ENCODE assay signal across 30 mouse cellular contexts in the genomic region with DNA sequence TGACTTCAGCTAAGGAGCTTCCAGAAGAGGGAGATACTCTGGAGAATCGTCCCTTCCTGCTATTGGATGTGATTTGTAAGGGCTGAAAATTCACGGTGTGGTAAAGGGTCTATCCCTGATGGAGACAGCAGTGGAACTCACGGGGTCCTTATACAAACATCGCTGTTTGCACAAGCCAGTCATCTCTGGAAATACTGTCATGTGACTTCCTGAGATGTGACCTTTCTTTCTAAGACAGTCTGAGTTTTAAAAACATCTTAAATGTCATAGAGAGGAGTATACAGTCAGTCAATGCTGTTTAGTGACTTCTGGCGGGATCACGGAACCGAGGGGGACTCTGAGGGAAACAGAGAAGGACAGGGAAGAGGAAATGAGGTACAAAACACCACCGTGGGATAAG. TPM values are rescaled to one million over a fixed set of nuclear protein-coding genes. Genes with fewer than 3 reads are reported as not detected.
"Had no signal": no experiment of that assay in that cellular context is flagged by ENCODE, and none has a peak within 500 bp of the region (broad histone marks: within the 10 kb centered on the region; RNA-seq: fewer than 3 reads in every experiment).

No protein-coding gene starts in this region.

- H3K27ac ChIP-seq: kidney, embryonic 15.5 days; limb, embryonic 12.5 days; limb, embryonic 15.5 days; liver, embryonic 14.5 days; macrophage; midbrain, embryonic 10.5 days; midbrain, embryonic 13.5 days; stomach, embryonic 15.5 days had no signal

- DNase-seq: kidney, postnatal 10 days; kidney, postnatal 4 days; left cerebral cortex, postnatal 4 days; liver, postnatal 0 days; lung, embryonic 14.5 days; right cerebral cortex, adult 18-20 months; right cerebral cortex, postnatal 14 days; spleen, adult 18-20 months; thymus, postnatal 25 days had no signal

- ATAC-seq: liver, postnatal 0 days; lung, postnatal 0 days; midbrain, embryonic 13.5 days; midbrain, embryonic 16.5 days had no signal

- H3K4me1 ChIP-seq: limb, embryonic 12.5 days; limb, embryonic 15.5 days; midbrain, embryonic 10.5 days; midbrain, embryonic 13.5 days; stomach, embryonic 15.5 days had no signal

- H3K36me3 ChIP-seq: kidney, embryonic 15.5 days; limb, embryonic 12.5 days; limb, embryonic 15.5 days; midbrain, embryonic 10.5 days; midbrain, embryonic 13.5 days; stomach, embryonic 15.5 days had no signal

- H3K4me2 ChIP-seq: kidney, embryonic 15.5 days; limb, embryonic 12.5 days; limb, embryonic 15.5 days; liver, embryonic 11.5 days; lung, embryonic 14.5 days; midbrain, embryonic 13.5 days; stomach, embryonic 15.5 days had no signal

- H3K9me3 ChIP-seq: kidney, embryonic 15.5 days; limb, embryonic 12.5 days; limb, embryonic 15.5 days; midbrain, embryonic 10.5 days; midbrain, embryonic 13.5 days; stomach, embryonic 15.5 days had no signal

- H3K27me3 ChIP-seq: kidney, embryonic 15.5 days; limb, embryonic 12.5 days; limb, embryonic 15.5 days; midbrain, embryonic 13.5 days; stomach, embryonic 15.5 days had no signal

- H3K4me3 ChIP-seq: kidney, embryonic 15.5 days; limb, embryonic 12.5 days; limb, embryonic 15.5 days; midbrain, embryonic 10.5 days; midbrain, embryonic 13.5 days; myocyte; stomach, embryonic 15.5 days had no signal

- H3K9ac ChIP-seq: kidney, embryonic 15.5 days; limb, embryonic 12.5 days; limb, embryonic 15.5 days; liver, embryonic 14.5 days; liver, postnatal 0 days; lung, embryonic 14.5 days; midbrain, embryonic 13.5 days; stomach, embryonic 15.5 days had no signal

RNA-seq across cellular contexts. Expression of gene Gsta1, which starts 7.8 kb away (rescaled TPM):
- total RNA-seq: layer of hippocampus, adult 18-20 months; layer of hippocampus, postnatal 14 days; left cerebral cortex, postnatal 14 days; left cerebral cortex, postnatal 4 days; megakaryocyte, adult 5-6 weeks; monocyte, adult 5-6 weeks had no signal
- polyA plus RNA-seq: limb, embryonic 12.5 days; liver, embryonic 11.5 days; liver, postnatal 0 days; lung, embryonic 14.5 days; macrophage; midbrain, embryonic 10.5 days; midbrain, embryonic 13.5 days; midbrain, embryonic 16.5 days; neural tube, embryonic 11.5 days; neural tube, embryonic 14.5 days had no signal

RNA-seq across cellular contexts. Expression of gene Gm3776, which starts 34.3 kb away (rescaled TPM):
- total RNA-seq: layer of hippocampus, adult 18-20 months; layer of hippocampus, postnatal 14 days; left cerebral cortex, adult 8-10 months; left cerebral cortex, postnatal 14 days; left cerebral cortex, postnatal 4 days; megakaryocyte, adult 5-6 weeks; monocyte, adult 5-6 weeks had no signal
- polyA plus RNA-seq: limb, embryonic 12.5 days; liver, embryonic 11.5 days; liver, embryonic 14.5 days; lung, embryonic 14.5 days; macrophage; midbrain, embryonic 10.5 days; midbrain, embryonic 13.5 days; midbrain, embryonic 16.5 days; neural tube, embryonic 11.5 days; neural tube, embryonic 14.5 days; thymus, postnatal 0 days had no signal

RNA-seq across cellular contexts. Expression of gene Gsta4, which starts 40.0 kb away (rescaled TPM):
- total RNA-seq: megakaryocyte, adult 5-6 weeks; monocyte, adult 5-6 weeks had no signal
- polyA plus RNA-seq: macrophage had no signal
